Mouse (Mus musculus) limb, embryonic 10.5 days (tissue): ENCODE results near the gene Ddx31. TPM values are rescaled to one million over a fixed set of nuclear protein-coding genes. Genes with fewer than 3 reads are reported as not detected.

Source experiments
- DNase-seq: peaks from one replicate; pipeline ENCODE4 v3.0.0-alpha.2; 2017; ENCODE audit warnings: low spot score
- H3K27ac ChIP-seq: fragments of 300-500 bp; sonication (generic); 2 replicates; pipeline ENCODE4 v1.5.1; 2016; ENCODE audit warnings: mild to moderate bottlenecking
- H3K27me3 ChIP-seq: fragments of 300-500 bp; sonication (generic); 2 replicates; pipeline ENCODE4 v1.6.1; 2016; ENCODE audit warnings: low read depth, mild to moderate bottlenecking; ENCODE audit not compliant: poor library complexity, severe bottlenecking
- H3K36me3 ChIP-seq: fragments of 300-500 bp; sonication (generic); 2 replicates; pipeline ENCODE4 v1.6.1; 2016; ENCODE audit warnings: mild to moderate bottlenecking, moderate library complexity
- H3K4me1 ChIP-seq: fragments of 300-500 bp; sonication (generic); 2 replicates; pipeline ENCODE4 v1.6.1; 2016
- H3K4me3 ChIP-seq: fragments of 300-500 bp; sonication (generic); 2 replicates; pipeline ENCODE4 v1.5.1; 2016; ENCODE audit warnings: mild to moderate bottlenecking, moderate library complexity
- H3K9me3 ChIP-seq: fragments of 300-500 bp; sonication (generic); replicated peaks from 2 replicates; pipeline ENCODE4 v1.6.1; 2016; ENCODE audit warnings: mild to moderate bottlenecking
- WGBS: fragments of 180-500 bp; shearing (Covaris S2); methylation state at CpG from one replicate; pipeline ENCODE4 v1.1.7; 2016; 5-methylcytosine and 5-hydroxymethylcytosine counted together
- polyA plus RNA-seq: library from polyadenylated mRNA; unstranded; fragments of >200 nt; fragmentation: Nextera tagmentation; extraction: Ambion mirVana; gene quantifications from 2 replicates; pipeline ENCODE4 v1.2.1, GENCODE M21; 2016

The Ddx31 gene
- 23.5 and 23.6 TPM in 2 replicates for polyA plus RNA-seq

GRCm38 (mm10) chr2:28840222-28840951 is at the start of gene Ddx31, which contains the start of gene Gtf3c4:
Gene Ddx31 (plus strand): TSS chr2:28840406.
Gene Gtf3c4 (minus strand): TSS chr2:28840360.
- H3K36me3 ChIP-seq, result peaks cover 35% of the 10 kb centered on the region
- H3K27ac ChIP-seq, result peak within 1 kb of the TSS; percentile 95
- WGBS, result under 1% methylated on average over 63 of the region's 63 CpGs
- H3K9me3 ChIP-seq, result no peaks in the 10 kb centered on the region
- H3K4me1 ChIP-seq, result peaks cover 28% of the 10 kb centered on the region
- peak; percentile 97 for DNase-seq
- H3K4me3 ChIP-seq, result peak within 1 kb of the TSS; percentile 87
- no peaks in the 10 kb centered on the region for H3K27me3 ChIP-seq

GRCm38 (mm10) chr2:28792931-28793610 is 47.1 kb upstream of the Ddx31 start:
- H3K36me3 ChIP-seq, result no peaks in the 10 kb centered on the region
- WGBS, result 26% methylated on average over 6 of the region's 6 CpGs
- peak overlapping the region; percentile 65 for H3K27ac ChIP-seq
- H3K9me3 ChIP-seq, result no peaks in the 10 kb centered on the region
- DNase-seq, result no peak
- H3K4me3 ChIP-seq, result no peak overlapping the region
- peaks cover 44% of the 10 kb centered on the region for H3K4me1 ChIP-seq
- peaks cover 24% of the 10 kb centered on the region for H3K27me3 ChIP-seq

GRCm38 (mm10) chr2:28794623-28795022 is 45.6 kb upstream of the Ddx31 start:
- Histone ChIP-seq H3K27ac (no peak overlapping the region), H3K4me1 (peaks cover 60% of the 10 kb centered on the region), H3K27me3 (peaks cover 23% of the 10 kb centered on the region), H3K4me3 (no peak overlapping the region), H3K36me3 (no peaks in the 10 kb centered on the region), H3K9me3 (no peaks in the 10 kb centered on the region)
- no peak for DNase-seq
- 81% methylated on average over 5 of the region's 5 CpGs for WGBS

- no peak for DNase-seq
- H3K27me3 ChIP-seq, result peaks cover 39% of the 10 kb centered on the region
- no peak overlapping the region for H3K4me3 ChIP-seq
- H3K9me3 ChIP-seq, result no peaks in the 10 kb centered on the region
- peaks cover 68% of the 10 kb centered on the region for H3K4me1 ChIP-seq
- 78% methylated on average over 8 of the region's 8 CpGs for WGBS
- H3K36me3 ChIP-seq, result no peaks in the 10 kb centered on the region
- H3K27ac ChIP-seq, result no peak overlapping the region
Observed at GRCm38 (mm10) chr2:28796298-28796697, 43.9 kb upstream of the Ddx31 start.

GRCm38 (mm10) chr2:28797490-28798106 is 42.6 kb upstream of the Ddx31 start:
- peak; percentile 52 for DNase-seq
- H3K36me3 ChIP-seq, result no peaks in the 10 kb centered on the region
- H3K27ac ChIP-seq, result no peak overlapping the region
- no peaks in the 10 kb centered on the region for H3K9me3 ChIP-seq
- H3K4me1 ChIP-seq, result peaks cover 57% of the 10 kb centered on the region
- H3K4me3 ChIP-seq, result no peak overlapping the region
- peaks cover 52% of the 10 kb centered on the region for H3K27me3 ChIP-seq
- 24% methylated on average over 18 of the region's 18 CpGs for WGBS

GRCm38 (mm10) chr2:28798390-28798789 is 41.8 kb upstream of the Ddx31 start:
- H3K9me3 ChIP-seq, result no peaks in the 10 kb centered on the region
- 48% methylated on average over 3 of the region's 3 CpGs for WGBS
- H3K27me3 ChIP-seq, result peaks cover 60% of the 10 kb centered on the region
- H3K27ac ChIP-seq, result no peak overlapping the region
- no peak for DNase-seq
- H3K36me3 ChIP-seq, result no peaks in the 10 kb centered on the region
- H3K4me1 ChIP-seq, result peaks cover 49% of the 10 kb centered on the region
- H3K4me3 ChIP-seq, result no peak overlapping the region

GRCm38 (mm10) chr2:28799575-28799974 is 40.6 kb upstream of the Ddx31 start:
- no peaks in the 10 kb centered on the region for H3K36me3 ChIP-seq
- DNase-seq, result peak; percentile 56
- peaks cover 48% of the 10 kb centered on the region for H3K4me1 ChIP-seq
- H3K9me3 ChIP-seq, result no peaks in the 10 kb centered on the region
- no peak overlapping the region for H3K4me3 ChIP-seq
- WGBS, result 46% methylated on average over 2 of the region's 2 CpGs
- peaks cover 62% of the 10 kb centered on the region for H3K27me3 ChIP-seq
- H3K27ac ChIP-seq, result no peak overlapping the region

GRCm38 (mm10) chr2:28803406-28803805 is 36.8 kb upstream of the Ddx31 start:
- Histone ChIP-seq H3K27me3 (peaks cover 51% of the 10 kb centered on the region), H3K27ac (no peak overlapping the region), H3K4me3 (no peak overlapping the region), H3K4me1 (peaks cover 22% of the 10 kb centered on the region), H3K36me3 (no peaks in the 10 kb centered on the region), H3K9me3 (no peaks in the 10 kb centered on the region)
- WGBS, result 91% methylated on average over 7 of the region's 7 CpGs
- no peak for DNase-seq

- peaks cover 11% of the 10 kb centered on the region; the same call in 1 of the 2 replicates for H3K27me3 ChIP-seq
- H3K4me1 ChIP-seq, result peaks cover 7% of the 10 kb centered on the region; the same call in 1 of the 2 replicates
- H3K27ac ChIP-seq, result no peak overlapping the region
- no peak for DNase-seq
- H3K9me3 ChIP-seq, result no peaks in the 10 kb centered on the region
- 83% methylated on average over 6 of the region's 6 CpGs for WGBS
- H3K4me3 ChIP-seq, result no peak overlapping the region
- H3K36me3 ChIP-seq, result no peaks in the 10 kb centered on the region
Observed at GRCm38 (mm10) chr2:28808841-28809240, 31.4 kb upstream of the Ddx31 start.

GRCm38 (mm10) chr2:28810260-28811013 is 29.8 kb upstream of the Ddx31 start:
- no peaks in the 10 kb centered on the region for H3K36me3 ChIP-seq
- H3K27me3 ChIP-seq, result peaks cover 11% of the 10 kb centered on the region; the same call in 1 of the 2 replicates
- DNase-seq, result no peak
- no peak overlapping the region for H3K4me3 ChIP-seq
- no peaks in the 10 kb centered on the region for H3K9me3 ChIP-seq
- H3K27ac ChIP-seq, result no peak overlapping the region
- WGBS, result 78% methylated on average over 5 of the region's 5 CpGs
- H3K4me1 ChIP-seq, result peaks cover 7% of the 10 kb centered on the region; the same call in 1 of the 2 replicates

- H3K27ac ChIP-seq, result no peak overlapping the region
- no peak overlapping the region for H3K4me3 ChIP-seq
- DNase-seq, result no peak
- peaks cover 24% of the 10 kb centered on the region for H3K36me3 ChIP-seq
- WGBS, result 86% methylated on average over 4 of the region's 4 CpGs
- no peaks in the 10 kb centered on the region for H3K9me3 ChIP-seq
- H3K27me3 ChIP-seq, result no peaks in the 10 kb centered on the region
- no peaks in the 10 kb centered on the region for H3K4me1 ChIP-seq
Observed at GRCm38 (mm10) chr2:28818866-28819265, 21.3 kb upstream of the Ddx31 start.

GRCm38 (mm10) chr2:28829265-28829664 is 10.9 kb upstream of the Ddx31 start:
- peaks cover 100% of the 10 kb centered on the region for H3K36me3 ChIP-seq
- no peaks in the 10 kb centered on the region for H3K9me3 ChIP-seq
- H3K27ac ChIP-seq, result no peak overlapping the region
- H3K27me3 ChIP-seq, result no peaks in the 10 kb centered on the region
- H3K4me1 ChIP-seq, result no peaks in the 10 kb centered on the region
- 51% methylated on average over 4 of the region's 4 CpGs for WGBS
- no peak for DNase-seq
- no peak overlapping the region for H3K4me3 ChIP-seq
